Mouse (Mus musculus): Measurements from ENCODE around the gene Mapkapk2.

The Mapkapk2 gene

DNA sequence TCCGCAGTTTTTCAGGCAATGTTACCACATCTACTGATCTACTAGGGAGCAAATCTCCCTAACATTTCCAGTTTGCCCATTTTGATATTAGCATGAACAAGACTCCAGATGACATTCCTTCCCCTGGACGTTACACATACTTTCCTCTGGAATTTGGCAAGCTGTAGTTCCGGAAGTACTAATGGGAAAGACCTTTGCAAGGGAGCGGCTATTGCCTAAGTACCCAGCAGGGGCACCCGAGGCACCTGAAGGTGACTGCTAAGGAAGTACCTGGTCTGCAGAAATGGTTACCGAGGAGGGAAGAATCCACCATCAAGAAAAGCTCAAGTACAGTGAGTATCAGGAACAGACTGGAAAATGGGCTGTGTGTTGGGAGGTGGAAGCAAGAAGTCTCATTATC, 14.9 kb upstream of the Mapkapk2 start:
- DNase-seq (ENCODE audit: extremely low read depth, insufficient read length, low spot score) = peak; percentile 56

DNA sequence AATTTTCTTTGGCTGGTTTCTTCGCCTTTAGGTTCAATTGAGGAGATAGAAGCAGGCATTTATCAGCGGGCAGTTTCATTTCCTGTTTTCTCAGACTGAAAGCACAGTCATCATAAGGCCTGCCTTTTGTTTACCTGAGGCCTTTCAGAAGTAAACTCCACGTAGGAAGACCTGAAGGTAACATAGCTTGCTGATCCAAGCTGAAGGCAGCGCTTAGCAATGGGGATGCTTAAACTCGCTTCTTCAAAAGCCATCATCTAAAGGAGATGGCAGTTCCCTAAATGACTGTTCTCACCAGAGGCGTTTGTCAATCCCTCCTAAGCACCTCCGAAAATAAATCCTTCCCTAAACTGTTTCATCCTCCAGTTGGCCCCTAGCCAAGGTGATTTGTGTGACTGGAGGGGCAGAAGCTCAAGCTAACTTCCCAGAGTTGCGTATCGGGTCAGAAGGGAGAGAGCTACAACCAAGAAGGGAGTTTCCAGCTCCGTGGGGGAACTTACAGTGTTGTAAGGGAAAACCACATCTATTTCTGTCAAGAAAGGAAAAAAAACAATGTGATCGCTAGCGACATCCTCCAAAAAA, 13.0 kb upstream of the Mapkapk2 start:
- DNase-seq (ENCODE audit: extremely low read depth, insufficient read length, low spot score) = no peak

DNA sequence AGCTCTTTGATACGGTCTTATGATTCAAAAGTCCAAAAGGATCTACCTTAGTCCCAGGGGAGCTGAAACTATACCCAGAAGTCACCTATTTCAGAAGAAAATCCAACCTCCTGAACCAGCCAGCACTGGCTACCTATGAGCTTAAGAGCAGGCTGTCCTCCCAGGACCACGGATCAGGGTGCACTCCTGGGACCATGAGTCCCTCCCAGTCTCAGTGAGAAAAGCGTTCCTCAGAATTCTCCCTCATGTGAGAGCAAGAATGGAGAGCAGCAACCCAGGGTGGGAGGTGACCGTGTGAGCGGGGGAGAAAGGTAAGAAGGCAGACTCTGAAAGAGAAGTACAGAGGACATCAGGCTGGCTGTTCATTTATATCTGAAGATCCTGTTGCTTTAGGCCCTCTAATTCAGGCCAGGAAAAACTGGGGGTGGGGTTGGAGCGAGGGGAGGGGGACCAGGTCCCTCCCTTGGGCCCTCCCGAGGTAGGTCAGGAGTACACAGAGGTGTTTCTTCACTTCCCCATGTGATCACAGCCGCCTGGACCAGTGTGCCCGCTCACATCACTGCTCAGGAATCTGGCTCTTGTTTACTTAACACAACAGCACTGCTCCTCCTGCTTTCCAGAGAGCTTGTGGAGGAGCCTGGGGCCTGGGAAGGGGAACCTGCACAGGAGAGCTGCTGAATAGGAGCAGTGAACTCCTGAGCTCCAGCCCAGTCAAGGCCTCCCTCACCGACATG, 10.1 kb upstream of the Mapkapk2 start:
- DNase-seq (ENCODE audit: extremely low read depth, insufficient read length, low spot score) = peak; percentile 78

DNA sequence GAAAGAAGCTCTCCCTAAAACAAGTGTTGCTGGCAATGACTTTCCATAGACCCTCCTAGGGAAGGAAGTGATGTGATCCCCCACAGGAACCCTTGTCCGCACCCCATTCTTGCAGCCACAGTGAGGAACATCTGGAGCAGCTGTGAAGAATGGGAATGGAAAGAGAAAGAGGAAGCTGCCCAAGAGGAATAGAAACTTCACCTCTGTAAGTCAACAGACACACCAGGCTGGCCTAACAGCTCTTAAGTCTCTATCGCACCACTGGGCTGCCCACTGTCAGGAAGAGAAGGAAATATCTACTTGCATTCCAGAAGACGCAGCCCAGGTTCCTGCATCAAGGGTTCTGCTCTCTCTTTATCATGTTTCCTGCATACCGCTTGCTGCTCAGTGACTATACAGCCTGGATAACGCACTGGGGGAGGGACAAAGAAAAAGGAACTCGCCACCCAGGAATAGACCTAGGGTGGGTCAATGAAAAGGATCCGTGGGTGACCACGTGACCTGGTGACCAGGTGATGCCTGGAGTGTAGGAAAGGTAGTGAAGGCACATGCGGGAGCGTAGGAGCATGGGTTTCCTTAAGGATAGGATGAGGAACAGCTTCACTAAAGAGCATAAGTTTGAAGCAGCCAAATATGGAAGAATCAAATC, 6.3 kb upstream of the Mapkapk2 start:
- DNase-seq (ENCODE audit: extremely low read depth, insufficient read length, low spot score) = no peak

DNA sequence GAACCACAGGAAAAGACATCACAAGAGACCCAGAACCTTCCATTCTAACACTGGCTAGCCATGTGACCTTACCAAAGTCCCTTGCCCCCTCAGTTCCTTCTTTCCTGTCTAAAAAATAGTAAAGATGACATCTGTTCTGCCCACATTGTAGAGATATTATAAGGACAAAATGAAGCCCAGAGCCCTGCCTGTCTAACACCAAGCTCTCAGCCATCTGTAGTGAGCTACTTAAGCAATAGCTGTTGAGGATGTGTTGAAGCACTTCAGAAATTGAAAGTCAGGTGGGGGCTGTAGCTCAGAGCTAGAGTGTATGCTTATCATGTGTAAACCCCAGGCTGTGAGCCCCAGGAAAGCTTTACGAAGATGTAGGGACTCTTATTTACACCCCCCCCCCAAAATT, 3.2 kb upstream of the Mapkapk2 start:
- DNase-seq (ENCODE audit: extremely low read depth, insufficient read length, low spot score) = no peak

DNA sequence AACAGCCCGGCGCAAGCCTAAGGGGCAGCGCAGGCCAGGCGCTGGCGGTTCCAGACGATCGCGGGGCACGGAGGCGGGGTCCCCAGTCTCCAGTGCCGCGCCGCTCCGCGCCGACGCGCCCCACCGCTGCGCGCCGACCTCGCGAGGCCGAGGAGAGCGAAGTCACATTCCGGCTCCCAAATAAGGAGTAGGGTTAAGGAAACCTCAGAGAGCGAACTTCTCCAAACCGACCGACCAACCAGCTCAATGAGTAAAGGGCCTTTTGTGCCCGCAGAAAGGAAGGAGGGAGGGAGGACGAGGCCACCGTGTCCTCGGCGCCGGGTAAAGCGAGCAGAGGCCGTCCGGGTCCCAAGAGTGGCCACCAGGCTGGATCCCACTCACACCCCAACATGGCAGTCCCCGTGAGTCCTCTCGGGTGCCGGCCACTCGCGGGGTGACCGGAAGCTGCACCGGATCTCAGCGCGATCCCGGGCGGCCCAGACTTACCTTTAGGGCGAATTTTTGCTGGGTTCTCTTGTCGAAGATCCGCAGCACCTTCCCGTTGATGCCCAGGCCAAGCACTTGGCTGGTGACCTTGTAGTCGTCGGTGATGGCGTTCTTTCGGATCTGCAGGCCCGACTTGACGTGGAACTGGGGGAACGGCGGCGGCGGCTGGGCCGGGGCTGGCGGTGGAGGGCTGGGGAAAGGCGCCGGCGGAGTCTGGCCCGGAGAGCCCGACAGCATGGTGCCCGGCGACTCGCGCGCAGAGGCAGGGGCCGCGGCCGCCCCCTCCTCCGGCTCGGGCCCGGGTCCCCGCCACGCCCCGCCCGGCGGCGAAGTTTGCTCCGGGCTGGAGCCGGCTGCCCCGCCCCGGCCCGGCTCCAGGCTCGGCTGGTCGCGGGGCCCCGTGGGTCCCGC, 575 bp downstream of the Mapkapk2 start:
- DNase-seq (ENCODE audit: extremely low read depth, insufficient read length, low spot score) = peak; percentile 88

DNA sequence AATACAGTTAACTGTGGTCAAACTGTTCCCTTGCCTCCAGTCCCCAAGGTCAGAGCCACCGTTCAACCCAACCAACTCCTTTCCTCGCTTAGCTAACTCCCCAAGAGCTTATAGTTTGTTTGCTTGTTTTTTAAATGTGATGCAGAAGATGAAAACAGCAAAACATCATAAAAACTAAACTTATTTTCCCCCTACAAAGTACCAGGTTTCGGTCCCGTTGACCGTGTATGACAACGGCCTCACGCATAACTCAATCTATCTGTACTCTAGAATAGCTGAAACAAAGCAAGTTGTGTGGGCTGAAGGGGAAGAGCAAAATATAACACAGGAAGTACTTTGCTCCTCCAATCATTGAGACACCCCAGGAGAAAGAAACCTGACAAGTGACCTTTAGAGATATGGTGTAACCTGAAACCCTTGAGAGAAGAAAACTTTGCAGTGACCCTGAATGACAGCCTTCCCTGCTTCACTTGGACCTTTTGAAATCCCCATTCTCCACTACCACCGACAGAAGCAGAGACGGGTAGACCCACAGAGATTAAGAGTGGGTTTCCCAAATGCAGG, 1.4 kb downstream of the Mapkapk2 start:
- DNase-seq (ENCODE audit: extremely low read depth, insufficient read length, low spot score) = no peak

DNA sequence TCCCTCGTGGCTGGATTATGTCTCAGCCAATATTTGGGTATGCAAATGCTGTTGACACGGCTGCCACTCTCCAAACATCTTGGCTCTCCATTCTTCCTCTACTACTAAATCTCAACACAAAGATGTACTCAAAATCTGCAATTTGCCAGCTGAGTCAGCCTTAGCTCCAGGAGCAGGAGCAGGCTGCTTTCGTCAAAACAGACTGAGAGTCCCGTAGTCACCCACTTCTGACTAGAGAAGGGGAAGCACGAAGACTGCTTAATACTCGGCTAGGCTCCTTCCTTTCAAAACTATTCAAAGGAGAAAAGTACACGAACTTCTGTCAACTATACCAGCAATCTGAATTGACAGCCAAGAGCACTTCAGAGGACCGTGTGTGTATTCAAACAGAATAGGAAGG, 2.1 kb downstream of the Mapkapk2 start:
- no peak for DNase-seq (ENCODE audit: extremely low read depth, insufficient read length, low spot score)

DNA sequence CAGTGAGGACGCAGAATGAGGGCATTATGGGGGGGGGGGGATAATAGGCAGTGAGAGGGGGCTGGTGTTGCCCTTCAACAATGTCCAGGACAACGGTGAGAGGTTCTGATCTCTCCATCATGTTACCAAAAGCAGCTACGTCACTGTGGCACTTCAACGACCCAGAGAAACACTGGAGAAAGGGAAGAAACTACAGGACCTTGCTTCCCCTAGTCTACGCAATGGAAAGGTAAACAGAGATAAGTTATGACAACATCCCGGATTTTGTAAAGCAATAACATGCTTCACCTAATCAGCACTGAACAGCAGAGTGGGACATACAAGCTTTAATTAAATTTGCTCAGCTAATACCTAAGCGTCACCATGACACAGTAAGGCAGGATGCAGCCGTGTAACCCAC, 3.7 kb downstream of the Mapkapk2 start:
- no peak for DNase-seq (ENCODE audit: extremely low read depth, insufficient read length, low spot score)

DNA sequence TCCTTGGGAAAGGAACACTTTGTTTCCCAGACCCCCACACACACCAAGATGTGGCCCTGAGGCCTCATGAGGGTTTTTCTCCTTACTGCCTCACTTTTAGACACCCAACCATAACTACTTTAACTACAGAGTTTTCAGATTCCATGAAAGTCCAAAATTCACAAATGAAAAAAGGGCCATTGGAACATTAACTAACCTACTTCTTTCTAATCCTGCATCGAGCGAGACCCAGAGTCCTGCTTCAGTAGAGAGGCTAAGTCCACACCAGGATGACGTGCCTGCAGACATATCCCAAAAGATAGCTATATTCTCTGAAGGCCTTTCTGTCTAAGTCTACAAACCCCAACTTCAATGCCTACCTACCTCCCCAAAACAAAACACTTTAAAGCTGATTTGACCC, 4.8 kb downstream of the Mapkapk2 start:
- DNase-seq (ENCODE audit: extremely low read depth, insufficient read length, low spot score) = no peak

DNA sequence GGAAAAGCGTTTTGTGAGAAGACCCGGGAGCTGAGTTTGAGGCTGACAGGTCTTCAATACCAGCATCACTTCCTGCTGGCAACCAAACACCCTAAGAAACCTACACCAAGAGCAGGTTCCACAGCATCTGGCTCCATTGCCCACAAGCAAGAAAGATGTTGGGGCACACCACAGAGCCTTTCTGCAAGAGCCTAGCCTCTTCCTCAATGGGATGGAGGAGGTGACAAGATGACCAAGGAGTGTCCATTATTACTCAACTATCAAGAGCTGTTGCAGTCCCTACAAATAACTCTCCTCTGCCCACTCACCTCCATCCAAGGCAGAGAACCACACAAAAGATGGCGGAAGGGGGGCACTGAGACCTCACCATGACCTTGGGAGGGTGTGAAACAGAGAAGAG, 5.5 kb downstream of the Mapkapk2 start:
- DNase-seq (ENCODE audit: extremely low read depth, insufficient read length, low spot score) = no peak

DNA sequence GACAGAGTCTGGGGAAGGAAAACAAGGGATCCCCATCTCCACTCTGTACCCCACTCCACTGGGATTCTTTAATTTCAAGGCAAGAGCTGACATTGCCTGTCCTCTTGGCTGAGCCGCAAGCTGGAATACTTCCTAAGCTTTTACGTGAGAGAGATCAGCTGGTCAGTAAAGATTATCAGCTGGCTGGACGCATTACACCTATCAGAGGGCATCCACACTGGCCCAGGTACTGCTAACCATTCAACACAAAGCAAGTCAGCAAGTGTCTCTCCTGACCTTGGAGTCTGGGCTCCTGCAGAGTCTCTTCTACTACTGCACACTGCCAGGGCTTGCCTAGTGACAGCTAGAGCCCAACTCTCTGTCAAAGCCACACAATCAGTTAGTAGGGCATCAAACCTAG, 6.1 kb downstream of the Mapkapk2 start:
- no peak for DNase-seq (ENCODE audit: extremely low read depth, insufficient read length, low spot score)

DNA sequence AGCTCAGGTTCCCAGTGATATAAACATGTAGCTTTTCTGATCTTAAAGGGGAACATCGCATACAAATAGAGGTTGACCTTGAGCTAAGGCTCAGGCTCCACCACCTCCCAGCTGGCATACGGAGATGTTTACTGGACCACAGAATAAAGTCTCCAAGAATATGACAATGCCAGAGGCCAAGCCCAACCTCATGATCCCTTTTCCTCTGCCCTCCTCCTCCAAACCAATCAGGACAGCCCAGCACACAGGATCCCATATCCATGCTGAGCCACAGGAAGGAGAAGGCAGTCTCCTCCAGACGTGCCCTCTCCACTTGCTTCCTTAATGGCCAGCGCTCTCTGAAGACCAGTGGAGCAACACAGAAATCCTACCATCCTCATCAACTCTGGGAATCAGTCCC, 6.7 kb downstream of the Mapkapk2 start:
- DNase-seq (ENCODE audit: extremely low read depth, insufficient read length, low spot score) = no peak

DNA sequence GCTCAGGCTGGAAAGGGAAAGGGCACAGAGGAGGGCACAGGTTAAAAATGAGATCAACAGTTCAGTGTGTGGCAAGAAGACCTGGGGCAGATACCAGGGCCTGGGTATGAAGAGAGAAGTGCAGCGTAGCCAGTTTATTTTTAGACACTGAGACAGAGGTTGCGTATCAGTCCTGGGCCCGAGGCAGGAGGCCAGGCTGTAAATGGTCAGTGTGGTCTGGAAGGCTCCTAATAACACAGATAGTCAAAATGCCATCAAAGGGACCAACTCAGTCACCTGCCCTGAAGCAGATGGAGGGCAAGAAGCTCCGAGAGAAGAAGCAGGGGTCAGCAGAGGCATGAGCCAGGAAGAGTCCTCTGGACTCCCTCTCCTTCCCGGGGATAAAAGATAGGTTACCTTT, 7.4 kb downstream of the Mapkapk2 start:
- DNase-seq (ENCODE audit: extremely low read depth, insufficient read length, low spot score) = no peak

DNA sequence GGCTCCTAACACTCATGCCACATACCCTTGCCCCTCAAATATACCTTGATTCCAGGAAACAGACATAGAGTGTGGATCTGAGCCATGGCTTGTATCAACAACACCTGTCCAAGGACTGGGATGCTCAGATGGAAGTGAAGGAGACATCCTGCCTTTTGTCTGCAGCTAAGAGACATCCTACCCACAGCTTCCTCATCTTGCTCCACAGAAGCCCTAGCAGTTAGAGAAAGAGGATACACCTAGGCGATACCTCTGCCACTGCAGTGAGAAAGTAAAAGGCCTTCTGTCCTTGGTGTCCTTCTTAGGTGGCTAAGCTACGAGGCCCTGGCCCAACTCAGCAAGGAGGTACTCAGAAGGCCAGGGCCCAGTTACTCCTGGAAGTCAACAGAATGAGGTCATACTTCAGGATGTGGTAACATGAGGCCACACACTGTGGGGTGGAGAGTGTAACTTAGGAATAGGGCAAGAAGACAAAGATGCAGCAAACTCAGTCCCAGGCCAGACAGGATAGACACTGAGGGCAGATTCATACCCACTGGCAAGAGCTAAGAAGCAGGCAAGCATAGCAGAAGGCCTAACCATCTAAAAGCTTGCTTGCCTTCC, 8.0 kb downstream of the Mapkapk2 start:
- peak; percentile 51 for DNase-seq (ENCODE audit: extremely low read depth, insufficient read length, low spot score)

DNA sequence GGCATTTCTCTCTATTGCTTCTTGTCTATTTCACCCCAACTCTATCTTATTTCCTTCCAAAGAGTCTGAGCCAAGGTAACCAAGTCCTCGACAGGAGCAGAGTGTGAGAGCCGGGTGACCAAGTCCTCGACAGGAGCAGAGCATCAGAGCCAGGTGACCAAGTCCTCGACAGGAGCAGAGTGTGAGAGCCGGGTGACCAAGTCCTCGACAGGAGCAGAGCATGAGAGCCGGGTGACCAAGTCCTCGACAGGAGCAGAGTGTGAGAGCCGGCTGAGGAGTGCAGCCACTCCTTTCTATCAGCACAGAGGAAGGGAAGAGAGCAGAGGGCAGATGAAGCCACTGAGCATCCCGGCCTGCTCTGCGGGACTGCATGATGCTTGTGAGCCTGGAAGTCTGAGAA, 9.1 kb downstream of the Mapkapk2 start:
- DNase-seq (ENCODE audit: extremely low read depth, insufficient read length, low spot score) = no peak

DNA sequence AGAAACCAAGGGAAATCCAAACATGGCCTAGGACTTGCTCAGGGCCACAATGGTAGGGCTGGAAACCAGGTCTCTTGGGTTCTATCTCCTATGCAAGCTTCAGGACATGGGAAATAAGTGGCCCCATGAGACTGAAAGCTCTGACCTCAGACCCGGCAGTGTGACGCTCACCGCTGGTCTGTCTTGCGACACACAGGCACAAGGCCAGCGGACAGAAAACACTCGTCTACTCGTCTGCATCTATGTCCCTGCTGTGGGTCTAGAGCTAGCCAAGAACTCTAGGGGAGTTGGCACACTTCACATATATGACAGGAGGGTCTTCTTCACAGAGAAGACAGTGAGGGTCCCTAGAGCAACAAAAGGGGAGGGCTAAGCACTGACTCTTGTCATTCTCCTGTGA, 10.7 kb downstream of the Mapkapk2 start:
- peak; percentile 48 for DNase-seq (ENCODE audit: extremely low read depth, insufficient read length, low spot score)

DNA sequence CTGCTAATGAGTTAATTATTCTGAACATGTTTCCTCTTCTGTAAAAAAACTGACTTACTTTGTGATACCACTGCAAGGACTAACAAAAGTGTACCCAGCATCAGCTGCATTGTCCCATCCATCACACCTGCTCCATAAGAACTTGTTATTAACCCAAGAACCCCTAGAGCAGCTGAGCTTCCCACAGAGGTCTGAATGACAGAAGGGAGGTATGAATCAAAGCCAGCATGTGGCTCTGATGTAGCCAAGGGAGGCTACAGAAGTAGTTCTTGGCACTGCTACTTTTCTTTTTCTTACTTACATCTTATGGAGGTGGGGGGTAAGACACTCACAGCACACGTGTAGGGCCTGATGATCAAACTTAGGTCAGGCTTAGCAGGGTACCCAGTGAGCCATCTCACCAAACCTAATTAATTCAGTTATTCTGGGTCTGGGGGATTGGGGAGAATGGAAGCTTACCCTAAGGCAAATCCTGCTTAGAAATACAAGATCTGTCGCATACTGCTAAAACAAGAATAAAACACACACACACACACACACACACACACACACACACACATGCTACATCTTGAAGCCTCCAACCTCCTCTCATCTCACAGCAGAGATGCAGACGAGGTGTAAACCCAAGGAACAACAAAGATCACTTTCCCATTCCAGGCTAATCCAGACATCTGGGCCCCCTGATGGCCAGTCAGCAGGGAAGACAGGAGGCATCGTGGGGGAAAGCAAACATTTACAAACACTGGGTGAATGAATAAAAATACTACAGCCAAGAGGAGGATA, 11.5 kb downstream of the Mapkapk2 start:
- no peak for DNase-seq (ENCODE audit: extremely low read depth, insufficient read length, low spot score)

DNA sequence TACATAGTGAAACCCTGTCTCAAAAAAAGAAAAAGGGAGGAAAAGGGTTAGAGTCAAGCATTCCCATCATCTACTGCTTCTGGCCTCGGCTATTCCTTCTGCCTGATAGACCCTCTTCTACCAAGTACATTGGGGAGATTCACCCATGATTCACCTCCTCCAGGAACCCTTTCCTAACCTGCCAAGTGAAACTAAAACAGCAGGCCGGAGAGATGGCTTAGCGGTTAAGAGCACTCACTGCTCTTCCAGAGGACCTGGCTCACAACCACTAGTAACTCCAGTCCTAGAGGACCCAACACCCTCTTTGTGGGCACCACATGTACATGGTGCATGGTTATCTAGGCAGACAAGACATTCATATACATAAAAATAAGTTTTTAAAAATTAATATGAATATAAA, 12.4 kb downstream of the Mapkapk2 start:
- DNase-seq (ENCODE audit: extremely low read depth, insufficient read length, low spot score) = no peak

DNA sequence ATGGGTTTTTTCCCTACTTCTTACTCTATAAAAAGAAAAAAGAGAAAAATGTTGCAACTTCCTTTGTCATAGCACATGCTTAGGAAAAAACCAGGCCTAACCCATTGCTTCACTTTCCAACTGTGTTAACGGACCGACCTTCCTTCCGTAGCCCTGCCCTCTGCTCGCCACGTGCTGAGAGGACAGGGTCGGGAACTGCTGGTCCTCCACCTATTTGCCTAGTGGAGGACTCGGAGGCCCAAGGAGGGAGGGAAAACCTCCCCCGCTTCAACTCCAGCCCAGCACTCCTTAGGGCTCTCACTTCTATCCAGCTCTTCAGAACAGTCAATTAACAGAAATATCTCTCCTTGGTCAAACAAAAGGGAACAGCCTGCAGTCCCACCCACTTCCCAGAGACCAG, 13.3 kb downstream of the Mapkapk2 start:
- no peak for DNase-seq (ENCODE audit: extremely low read depth, insufficient read length, low spot score)
